Mouse (Mus musculus): ENCODE measurements around the gene Taf12.
A peak's percentile ranks its signal among the peaks of the same experiment; 100 is the strongest.

Gene Taf12

GRCm38 (mm10) chr4:132311209-132311608 is 37.0 kb downstream of the Taf12 start:
- no peak for DNase-seq (ENCODE audit: low read depth)

- DNase-seq (ENCODE audit: low read depth): no peak
Measured at GRCm38 (mm10) chr4:132311801-132312200, 37.6 kb downstream of the Taf12 start.

- no peak for DNase-seq (ENCODE audit: low read depth)
Measured at GRCm38 (mm10) chr4:132312627-132313026, 38.5 kb downstream of the Taf12 start.

GRCm38 (mm10) chr4:132315711-132316110 is 41.5 kb downstream of the Taf12 start:
- no peak for DNase-seq (ENCODE audit: low read depth)

- DNase-seq (ENCODE audit: low read depth): no peak
Measured at GRCm38 (mm10) chr4:132326481-132326880, 52.3 kb downstream of the Taf12 start.

GRCm38 (mm10) chr4:132328391-132328982 is 54.3 kb downstream of the Taf12 start:
- DNase-seq (ENCODE audit: low read depth): no peak

GRCm38 (mm10) chr4:132329115-132329834 is 55.1 kb downstream of the Taf12 start, which contains the start of gene Trnau1ap:
Trnau1ap (minus strand) TSS chr4:132329538.
- DNase-seq (ENCODE audit: low read depth): peak; percentile 92

- DNase-seq (ENCODE audit: low read depth): no peak
Measured at GRCm38 (mm10) chr4:132329835-132330354, 55.7 kb downstream of the Taf12 start.

GRCm38 (mm10) chr4:132331960-132332359 is 57.8 kb downstream of the Taf12 start:
- no peak for DNase-seq (ENCODE audit: low read depth)

GRCm38 (mm10) chr4:132332880-132333279 is 58.7 kb downstream of the Taf12 start:
- no peak for DNase-seq (ENCODE audit: low read depth)

- no peak for DNase-seq (ENCODE audit: low read depth)
Measured at GRCm38 (mm10) chr4:132338943-132339342, 64.8 kb downstream of the Taf12 start.

- DNase-seq (ENCODE audit: low read depth): no peak
Measured at GRCm38 (mm10) chr4:132341451-132341850, 67.3 kb downstream of the Taf12 start.

GRCm38 (mm10) chr4:132344403-132345134 is 70.4 kb downstream of the Taf12 start:
- DNase-seq (ENCODE audit: low read depth): no peak
